Mouse (Mus musculus) MEL-GATA-1-ER (cell line): ENCODE data around the gene Aaed1.
"Not testable (repeated sequence)": the region's sequence is repeated elsewhere in the genome, so short reads cannot be mapped to it uniquely, and the experiment has no call there.

ENCODE experiments used
- DNase-seq: peaks from one replicate; pipeline ENCODE4 v3.0.0-alpha.2; 2012; ENCODE audit warnings: low read depth; ENCODE audit errors: extremely low read depth

The Aaed1 gene

GRCm38 (mm10) chr13:64309036-64309435, 3.5 kb downstream of the Aaed1 start:
- DNase-seq: no peak

GRCm38 (mm10) chr13:64307508-64307907, 5.0 kb downstream of the Aaed1 start:
- no peak for DNase-seq

- peak; percentile 44 for DNase-seq
Measured at GRCm38 (mm10) chr13:64306078-64306477, 6.4 kb downstream of the Aaed1 start.

- DNase-seq: no peak
Measured at GRCm38 (mm10) chr13:64299069-64299468, 13.4 kb downstream of the Aaed1 start.

GRCm38 (mm10) chr13:64286791-64287190, 25.7 kb downstream of the Aaed1 start:
- DNase-seq: no peak

- no peak for DNase-seq
Measured at GRCm38 (mm10) chr13:64286321-64286720, 26.2 kb downstream of the Aaed1 start.

- no peak for DNase-seq
Measured at GRCm38 (mm10) chr13:64284676-64285075, 27.8 kb downstream of the Aaed1 start.

- DNase-seq: no peak
Measured at GRCm38 (mm10) chr13:64280940-64281339, 31.6 kb downstream of the Aaed1 start.

- peak; percentile 68 for DNase-seq
Measured at GRCm38 (mm10) chr13:64275754-64276127, 36.8 kb downstream of the Aaed1 start.

GRCm38 (mm10) chr13:64274879-64275753, 37.4 kb downstream of the Aaed1 start, which contains the start of gene Cdc14b:
Cdc14b (minus strand) TSS chr13:64275290.
- DNase-seq: peak; percentile 86

GRCm38 (mm10) chr13:64273891-64274844, 38.3 kb downstream of the Aaed1 start:
- peak; percentile 62 for DNase-seq

- no peak for DNase-seq
Measured at GRCm38 (mm10) chr13:64273352-64273751, 39.2 kb downstream of the Aaed1 start.

GRCm38 (mm10) chr13:64268384-64268783, 44.1 kb downstream of the Aaed1 start:
- no peak for DNase-seq

GRCm38 (mm10) chr13:64267151-64267550, 45.4 kb downstream of the Aaed1 start:
- no peak for DNase-seq

GRCm38 (mm10) chr13:64264586-64264985, 47.9 kb downstream of the Aaed1 start:
- DNase-seq: no peak

- DNase-seq: no peak
Measured at GRCm38 (mm10) chr13:64259903-64260302, 52.6 kb downstream of the Aaed1 start.

GRCm38 (mm10) chr13:64258516-64258821, 54.0 kb downstream of the Aaed1 start:
- DNase-seq: no peak

- no peak for DNase-seq
Measured at GRCm38 (mm10) chr13:64257814-64258515, 54.5 kb downstream of the Aaed1 start.

- no peak for DNase-seq
Measured at GRCm38 (mm10) chr13:64257010-64257813, 55.3 kb downstream of the Aaed1 start.

GRCm38 (mm10) chr13:64254185-64254584, 58.3 kb downstream of the Aaed1 start:
- not testable (repeated sequence) for DNase-seq

- DNase-seq: no peak
Measured at GRCm38 (mm10) chr13:64253697-64254096, 58.8 kb downstream of the Aaed1 start.
